Mouse (Mus musculus) left cerebral cortex, adult 8-10 months (tissue): Measurements from ENCODE around the gene Psme2. TPM values are rescaled to one million over a fixed set of nuclear protein-coding genes. Genes with fewer than 3 reads are reported as not detected.
A peak's percentile ranks its signal among the peaks of the same experiment; 100 is the strongest.

Experiments
- DNase-seq, 2 experiments: peaks; one replicate each; pipeline ENCODE4 v3.0.0; 2022; ENCODE audit warnings: low spot score in 2 of 2
- total RNA-seq, 4 experiments: library from RNA; stranded (reverse); gene quantifications; 2 replicates each; pipeline ENCODE4 v1.2.4; 2022

Gene Psme2
- total RNA-seq, 4 experiments from 2014 or later, result 50.2 to 74.0 (median 51.3) TPM

DNA sequence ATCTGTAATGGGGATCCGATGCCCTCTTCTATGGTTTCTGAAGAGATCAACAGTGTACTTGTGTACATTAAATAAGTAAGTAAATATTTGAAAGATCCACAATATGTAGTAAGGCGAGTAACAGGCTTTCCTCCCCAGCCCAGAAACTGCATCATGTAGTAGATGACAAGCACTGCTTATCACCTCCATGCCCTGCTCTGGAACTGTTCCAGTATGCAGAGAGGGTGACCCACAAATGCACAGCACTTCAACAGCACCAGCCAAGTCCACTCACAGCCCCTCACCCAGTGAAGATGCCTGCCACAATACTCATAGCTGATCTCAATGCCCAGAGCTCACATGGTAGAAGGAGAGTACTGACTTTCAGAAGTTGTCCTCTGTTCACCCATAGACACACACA, 20.3 kb downstream of the Psme2 start:
- no peak for DNase-seq

DNA sequence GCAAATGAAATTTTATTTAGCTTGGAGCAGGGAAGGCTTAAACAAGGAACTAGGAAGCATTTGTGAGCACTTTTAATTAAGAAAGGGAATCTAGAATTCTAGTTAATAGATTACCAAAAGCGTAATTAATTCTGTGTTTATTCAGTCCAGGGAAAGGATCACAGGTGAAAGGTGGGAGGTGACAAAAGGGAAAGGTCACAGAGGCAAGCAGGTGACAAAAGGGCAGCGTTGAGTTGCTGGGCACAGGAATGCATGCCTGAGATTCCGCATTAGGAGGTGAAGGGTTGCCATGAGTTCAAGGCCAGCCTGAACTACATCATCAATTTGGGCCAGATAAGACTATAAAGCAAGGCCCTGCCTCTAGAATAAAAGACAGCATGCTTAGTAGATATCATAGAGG, 23.4 kb downstream of the Psme2 start:
- DNase-seq, result no peak

DNA sequence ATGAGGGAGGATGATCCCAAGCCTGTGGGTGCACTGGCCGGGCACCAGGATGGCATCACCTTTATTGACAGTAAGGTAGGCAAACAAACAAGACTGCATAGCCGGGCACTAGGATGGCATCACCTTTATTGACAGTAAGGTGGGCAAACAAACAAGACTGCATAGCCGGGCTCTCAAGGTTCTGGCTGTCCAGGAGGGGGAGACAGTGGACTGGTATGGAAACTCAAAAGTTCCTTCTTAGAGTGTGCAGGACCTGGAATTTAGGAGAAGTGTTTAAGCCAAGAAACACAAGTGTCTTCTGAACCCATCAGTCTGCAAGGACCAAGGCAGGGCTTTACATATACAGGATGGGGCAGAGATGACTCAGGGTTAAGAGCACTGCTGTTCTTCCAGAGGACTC, 25.2 kb downstream of the Psme2 start:
- no peak for DNase-seq

DNA sequence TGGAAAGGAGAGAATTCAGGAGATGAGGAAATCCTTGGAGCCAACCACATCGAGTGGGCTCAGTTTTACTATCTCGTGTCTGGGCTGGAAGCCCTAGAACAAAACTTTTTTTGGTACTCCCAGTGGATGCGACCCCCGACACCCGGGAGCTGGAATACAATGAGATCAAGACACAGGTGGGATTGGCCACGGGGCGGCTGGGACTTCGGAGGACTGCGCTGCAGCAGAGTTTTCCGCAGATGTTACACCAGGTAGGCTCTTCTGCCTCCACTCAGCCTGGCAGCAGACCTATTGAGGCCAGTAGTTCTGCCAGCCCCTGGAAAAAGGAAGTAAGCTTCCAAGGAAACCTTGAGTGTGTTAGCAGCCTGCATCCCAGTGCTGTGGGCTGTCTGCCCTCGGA, 27.7 kb downstream of the Psme2 start:
- no peak for DNase-seq

DNA sequence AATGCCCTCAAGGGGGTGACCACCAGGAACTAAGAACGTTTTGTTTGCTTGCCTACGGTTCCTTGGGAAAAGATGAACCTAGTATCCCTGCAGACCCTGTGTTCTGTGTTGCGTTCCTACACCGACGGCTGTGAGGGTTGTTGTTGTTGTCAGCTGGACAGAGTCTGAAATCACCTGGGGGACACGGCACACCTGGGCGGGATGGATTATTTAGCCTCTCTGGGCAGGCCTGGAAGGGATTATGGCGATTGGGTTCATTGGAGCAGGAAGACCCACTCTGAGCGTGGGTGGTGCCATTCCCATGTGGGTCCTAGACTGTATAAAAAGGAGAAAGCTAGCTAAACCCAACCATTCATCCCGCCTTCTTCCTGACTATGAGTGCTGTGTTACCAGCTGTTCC, 29.1 kb downstream of the Psme2 start:
- no peak for DNase-seq

DNA sequence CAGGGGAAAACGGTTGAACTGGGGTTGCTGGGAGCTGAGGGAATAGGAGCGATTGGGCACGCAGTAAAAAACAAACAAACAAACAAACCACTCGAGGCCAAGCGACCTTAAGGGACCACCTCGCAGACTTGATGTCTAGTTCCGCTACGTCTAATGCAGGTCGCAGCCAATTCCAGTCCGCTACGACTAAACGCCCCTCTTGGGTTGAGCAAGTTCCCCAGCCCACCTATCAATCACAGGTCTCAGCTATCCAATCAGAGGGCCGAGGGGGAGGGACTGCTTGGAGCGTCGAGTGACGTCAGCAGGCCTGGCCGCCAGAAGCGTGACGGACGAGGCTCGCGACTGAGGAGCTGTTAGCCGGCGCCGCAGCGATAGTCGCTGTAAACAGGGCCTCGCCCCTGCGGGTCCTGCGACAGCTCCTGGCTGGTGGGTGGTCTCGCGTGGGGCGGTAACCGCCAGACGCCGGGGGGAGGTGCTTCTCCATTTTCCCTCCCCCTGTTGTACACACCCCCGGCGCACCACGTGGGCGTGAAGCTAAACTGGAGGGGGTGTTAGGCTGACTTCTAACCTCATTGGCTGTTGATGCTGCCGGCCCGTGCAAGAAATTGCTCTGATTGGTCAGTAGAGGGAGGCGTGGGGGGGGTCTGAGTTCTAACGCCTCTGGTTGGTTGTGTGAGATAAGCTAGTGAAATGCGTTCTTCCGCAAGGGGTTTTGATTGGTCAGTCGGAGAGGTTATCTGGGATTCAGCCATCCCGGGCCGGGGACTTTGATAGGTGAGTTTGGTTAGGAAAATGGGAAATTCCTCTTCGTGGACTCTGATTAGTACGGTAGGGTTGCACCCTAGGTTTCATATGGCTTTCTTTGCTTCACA, 30.5 kb downstream of the Psme2 start, which contains the start of gene A730061H03Rik:
TSS of gene A730061H03Rik (minus strand) at position 205 of the 872 bp plus-strand sequence.
- DNase-seq, result peak; percentile 96 to 100

DNA sequence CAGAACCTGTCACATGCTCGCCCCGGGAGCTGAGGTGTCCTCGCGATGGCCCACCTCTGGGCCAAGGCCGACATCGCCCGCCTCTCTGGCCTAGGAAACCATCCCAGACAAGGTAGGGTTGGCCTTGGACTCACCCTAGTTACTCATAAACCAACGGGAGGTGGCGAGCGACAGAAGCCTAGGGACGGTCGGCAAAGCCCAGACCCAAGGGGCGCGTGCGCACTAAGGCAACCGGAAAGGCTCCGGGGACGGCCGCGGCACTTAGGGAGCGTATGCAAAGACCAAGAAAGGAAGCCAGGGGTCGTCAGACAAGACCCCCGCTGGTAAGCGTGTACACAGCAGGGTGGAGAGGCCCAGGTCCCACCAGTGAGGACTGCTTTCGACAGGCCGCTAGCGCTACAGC, 31.1 kb downstream of the Psme2 start, which contains the start of gene Dcaf11:
TSS of gene Dcaf11 (plus strand) at position 208 of the 403 bp plus-strand sequence.
- DNase-seq, result peak; percentile 83 to 87

DNA sequence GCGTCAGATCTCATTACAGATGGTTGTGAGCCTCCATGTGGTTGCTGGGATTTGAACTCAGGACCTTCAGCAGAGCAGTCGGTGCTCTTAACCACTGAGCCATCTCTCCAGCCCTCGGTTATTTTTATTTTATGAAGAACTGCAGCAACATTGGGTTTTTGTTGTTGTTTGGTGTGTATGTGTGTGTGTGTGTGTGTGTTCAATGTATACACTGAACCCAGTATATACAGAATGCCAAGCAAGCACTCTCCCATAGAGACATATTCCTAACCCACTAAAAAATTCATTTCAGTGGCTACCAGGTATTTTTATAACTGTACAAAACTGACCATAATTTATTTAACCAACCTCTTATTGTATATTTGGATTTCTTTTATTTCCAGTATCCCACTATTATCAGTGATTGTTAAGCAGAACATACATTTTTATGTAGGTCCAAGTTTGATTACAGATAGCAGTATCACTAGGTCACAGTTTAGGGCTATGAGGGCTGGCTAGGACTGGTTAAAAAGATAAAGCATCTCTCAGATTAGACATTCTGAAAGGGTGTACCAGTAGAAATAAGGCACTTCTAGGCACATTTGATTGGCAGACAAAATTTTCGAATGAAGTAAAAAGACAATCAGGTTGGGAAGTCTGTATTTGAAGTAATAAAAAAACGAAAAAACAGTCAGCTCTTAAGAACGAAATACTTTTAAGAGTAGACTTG, 32.0 kb downstream of the Psme2 start:
- no peak for DNase-seq

DNA sequence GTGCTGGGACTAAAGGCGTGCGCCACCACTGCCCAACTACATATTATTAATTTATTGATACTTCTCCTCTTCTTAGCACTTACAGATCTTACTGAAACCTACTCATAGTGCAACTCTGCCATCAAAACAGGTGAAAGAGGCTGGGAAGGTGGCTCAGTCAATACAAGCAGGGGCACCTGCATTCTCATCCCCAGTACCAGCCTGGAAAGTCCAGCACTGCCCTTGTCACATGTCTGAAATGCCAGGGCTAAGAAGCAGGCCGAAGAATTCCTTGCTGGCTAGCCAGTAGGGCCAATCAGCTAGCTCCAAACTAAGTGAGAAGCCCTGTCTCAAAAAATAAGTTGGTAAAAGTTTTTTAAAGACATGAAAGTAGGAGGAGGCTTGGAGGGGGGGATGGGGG, 33.3 kb downstream of the Psme2 start:
- no peak for DNase-seq

DNA sequence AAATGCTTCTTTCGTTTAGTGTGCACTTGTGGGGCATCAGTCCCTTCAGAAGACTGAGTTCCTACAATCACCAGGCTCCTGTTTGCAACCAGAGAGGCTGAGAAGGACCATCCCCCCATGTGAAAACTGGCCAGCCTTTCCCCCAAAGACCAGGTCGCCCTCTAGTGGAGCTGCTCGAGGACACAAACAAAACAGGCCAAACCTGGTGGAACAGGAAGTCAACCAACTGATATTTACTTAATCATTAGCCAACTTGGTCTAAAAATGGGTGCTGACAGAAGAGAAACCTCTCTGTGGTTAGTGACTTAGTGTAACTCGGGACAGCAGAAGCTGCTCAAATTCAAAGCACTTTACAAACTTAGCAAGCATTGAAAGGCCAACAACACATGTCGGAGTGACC, 33.9 kb downstream of the Psme2 start:
- DNase-seq, result no peak

DNA sequence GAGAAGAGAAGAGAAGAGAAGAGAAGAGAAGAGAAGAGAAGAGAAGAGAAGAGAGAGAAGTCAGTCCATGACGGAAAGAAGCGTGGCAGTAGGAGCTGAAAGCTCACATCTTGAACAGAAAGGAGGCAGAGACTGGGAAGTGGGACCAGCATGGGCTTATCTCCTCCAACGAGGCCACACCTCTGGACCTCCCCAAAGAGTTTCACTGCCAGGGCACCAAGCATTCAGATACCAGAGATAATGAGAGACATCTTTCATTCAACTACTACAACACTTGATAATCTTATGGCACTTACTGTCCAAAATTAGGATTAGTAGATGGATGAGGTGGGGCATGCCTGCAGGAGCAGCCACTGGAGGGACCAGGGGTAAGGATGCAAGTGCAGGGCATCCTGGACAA, 35.1 kb downstream of the Psme2 start:
- DNase-seq, result no peak

DNA sequence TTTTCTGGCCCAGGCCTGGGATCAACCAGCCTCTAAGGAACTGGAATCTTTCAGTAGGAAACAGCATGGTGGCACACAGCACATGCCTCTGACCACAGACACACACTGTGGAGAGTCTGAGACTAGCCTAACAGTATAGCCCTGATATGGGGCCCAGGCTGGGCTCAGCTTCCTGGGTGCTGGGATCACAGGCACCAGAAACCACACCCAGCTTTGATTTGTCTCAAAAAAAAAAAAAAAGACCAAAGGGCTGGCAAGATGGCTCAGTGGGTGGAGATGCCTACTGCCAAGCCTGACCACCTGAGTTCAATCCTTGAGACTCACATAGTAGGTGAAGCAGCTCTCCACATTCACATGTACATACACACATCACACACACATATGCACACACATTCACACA, 36.3 kb downstream of the Psme2 start:
- DNase-seq, result no peak

DNA sequence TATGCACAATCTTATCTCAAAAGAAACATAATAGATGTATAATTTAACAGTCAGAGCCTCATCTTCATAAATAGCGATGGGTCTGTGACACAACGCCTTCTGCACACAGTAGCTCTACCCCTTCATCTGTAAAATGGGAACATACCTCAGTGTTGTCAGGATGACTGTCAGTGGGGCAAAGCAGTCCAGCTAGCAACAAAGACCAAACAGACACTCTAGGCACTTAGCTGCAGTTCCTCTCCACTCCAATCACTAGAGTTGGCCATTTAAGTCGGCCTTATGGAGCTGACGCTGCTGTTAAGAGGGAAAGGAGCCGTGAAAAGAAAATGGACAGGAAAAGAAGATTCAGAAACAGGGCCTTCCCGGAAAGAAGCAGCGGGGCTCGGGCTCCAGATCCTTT, 39.1 kb downstream of the Psme2 start:
- no peak for DNase-seq

DNA sequence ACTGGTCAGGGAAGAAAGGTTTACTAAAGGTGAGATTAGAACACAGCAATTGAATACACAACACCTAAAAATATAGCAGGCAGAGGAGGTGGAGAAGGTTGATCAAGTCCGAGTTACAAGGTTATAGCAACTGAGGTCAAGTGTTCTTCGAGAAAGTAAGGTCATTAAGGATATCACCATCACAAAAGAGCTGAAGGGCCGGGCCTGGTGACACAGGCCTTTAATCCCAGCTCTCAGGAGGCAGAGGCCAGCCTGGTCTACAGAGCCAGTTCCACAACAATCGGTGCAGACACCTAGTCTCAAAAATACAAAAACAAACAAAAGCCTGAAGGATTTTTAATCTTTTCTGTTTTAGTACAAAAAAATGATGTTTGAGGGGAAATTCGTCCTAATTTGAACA, 39.6 kb downstream of the Psme2 start:
- DNase-seq, result no peak

DNA sequence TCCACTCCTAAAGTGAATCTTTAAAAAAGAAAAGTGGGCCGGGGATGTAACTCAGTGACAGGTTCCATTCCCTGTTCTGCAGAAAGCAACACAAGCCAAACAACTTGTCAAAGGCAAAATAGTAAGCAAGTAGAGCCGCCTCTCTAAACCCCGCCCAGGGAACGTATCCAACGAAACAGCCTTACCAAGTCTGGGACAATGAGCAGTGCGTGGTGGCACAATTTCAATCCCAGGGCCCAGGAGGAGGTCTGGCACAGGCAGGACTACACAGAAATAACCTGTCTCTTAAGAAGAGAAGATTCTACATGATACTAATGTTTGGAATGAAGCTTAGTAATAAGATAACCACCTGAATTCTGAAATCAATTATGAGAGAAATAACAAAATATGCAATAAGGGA, 40.7 kb downstream of the Psme2 start:
- no peak for DNase-seq

DNA sequence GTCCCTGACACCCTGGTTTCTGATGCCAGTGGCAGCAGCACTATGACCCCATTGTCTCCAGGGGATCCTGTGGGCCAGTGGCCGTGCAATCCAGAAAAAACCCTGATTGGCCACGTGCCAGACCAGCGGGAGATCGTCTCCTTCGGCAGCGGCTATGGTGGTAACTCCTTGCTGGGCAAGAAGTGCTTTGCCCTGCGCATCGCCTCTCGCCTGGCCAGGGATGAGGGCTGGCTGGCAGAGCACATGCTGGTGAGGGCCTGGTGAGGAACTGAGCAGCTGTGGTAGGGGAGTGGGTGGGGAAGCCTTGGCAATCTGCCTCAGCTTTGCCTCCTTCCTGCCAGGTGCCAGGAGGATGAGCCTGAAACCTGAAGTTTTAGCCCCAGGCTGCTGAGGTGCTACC, 46.6 kb downstream of the Psme2 start:
- DNase-seq, result no peak

DNA sequence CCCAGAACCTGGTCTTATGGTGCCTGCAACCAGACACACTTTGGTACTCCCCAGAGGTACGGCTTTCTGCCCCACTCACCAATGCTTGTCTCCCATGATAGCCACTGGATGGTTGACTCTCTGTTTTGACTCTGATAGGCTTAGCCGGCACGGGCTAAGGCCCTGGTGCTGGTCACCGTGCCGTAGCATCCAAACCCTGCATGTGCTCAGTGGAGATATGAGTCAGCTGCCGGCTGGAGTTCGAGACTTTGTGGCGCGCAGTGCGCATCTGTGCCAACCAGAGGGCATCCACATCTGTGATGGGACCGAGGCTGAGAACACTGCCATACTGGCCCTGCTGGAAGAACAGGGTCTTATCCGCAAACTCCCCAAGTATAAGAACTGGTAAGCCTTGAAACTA, 48.6 kb downstream of the Psme2 start:
- DNase-seq, result no peak

DNA sequence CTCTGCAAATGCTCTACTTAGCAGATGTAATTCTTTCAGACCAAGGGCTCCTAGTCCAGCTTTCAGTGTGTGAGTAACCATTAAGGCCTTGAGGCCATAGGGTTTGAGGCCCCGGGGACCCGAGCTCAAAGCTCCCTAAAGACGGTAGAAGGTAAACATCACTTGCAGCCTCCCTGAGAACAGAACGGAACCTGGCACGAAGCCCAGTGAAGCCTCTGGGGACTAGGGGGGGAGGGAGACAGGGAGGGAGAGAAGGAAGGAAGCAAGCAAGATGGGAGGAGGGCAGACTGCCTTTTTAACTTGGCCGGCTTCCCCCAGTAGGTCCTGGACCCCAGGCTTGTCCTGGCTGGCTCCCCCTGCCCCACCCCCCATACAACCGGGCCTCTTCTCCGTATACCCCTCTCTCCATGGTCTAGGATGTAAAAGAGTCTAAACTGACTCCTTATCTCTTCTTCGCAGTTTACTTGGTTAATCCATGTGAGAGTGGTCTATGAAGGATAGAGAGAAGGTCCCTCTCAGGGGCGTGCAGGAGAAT, 50.1 kb downstream of the Psme2 start:
- peak; percentile 58 to 63 for DNase-seq

DNA sequence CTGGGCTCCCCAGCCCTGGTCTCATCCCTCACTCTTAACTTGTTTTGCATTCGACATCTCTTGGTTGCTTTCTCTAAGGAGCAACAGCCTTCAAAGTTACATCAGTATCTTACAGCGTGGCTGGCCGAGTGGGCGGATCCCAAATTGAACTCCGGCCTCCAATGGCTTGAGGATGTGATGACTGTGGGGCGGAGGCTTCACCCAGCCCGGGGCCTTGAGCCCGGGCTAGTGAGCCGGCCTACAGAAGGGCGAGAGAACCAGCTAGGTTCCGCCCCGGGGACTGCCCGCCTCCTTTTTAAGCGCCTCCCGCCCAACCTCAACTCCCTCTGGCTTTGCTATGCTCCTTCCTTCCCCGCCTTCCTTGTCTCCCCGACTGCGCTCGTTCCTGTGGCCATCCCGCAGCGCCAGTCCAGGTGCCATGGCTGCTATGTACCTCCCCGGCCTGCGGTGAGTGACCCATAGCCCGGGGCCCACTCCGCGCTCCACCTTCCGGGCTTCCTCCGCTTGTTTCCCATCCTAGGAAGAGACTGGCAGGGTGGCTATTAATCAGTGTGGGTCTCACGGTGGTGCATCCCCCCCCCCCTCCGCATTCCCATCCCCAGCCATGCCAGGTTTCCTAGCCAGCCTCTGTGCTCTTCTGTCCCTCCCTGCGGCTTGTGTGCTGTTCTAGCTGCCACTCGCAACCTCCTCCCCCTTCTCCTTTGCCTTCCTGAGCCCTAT, 50.7 kb downstream of the Psme2 start, which contains the start of gene Pck2:
TSS of gene Pck2 (plus strand) at position 200 of the 720 bp plus-strand sequence.
- DNase-seq, result peak; percentile 57 to 72
